Mouse (Mus musculus) forebrain, embryonic 15.5 days (tissue): ENCODE measurements around the gene Gdf15. TPM values are rescaled to one million over a fixed set of nuclear protein-coding genes. Genes with fewer than 3 reads are reported as not detected.
"Not testable (repeated sequence)": the region's sequence is repeated elsewhere in the genome, so short reads cannot be mapped to it uniquely, and the experiment has no call there.

Experiments used
- ATAC-seq: fragments of 200-750 bp; cut with Nextera tagmentation; replicated peaks from 2 replicates; pipeline ENCODE4 v1.8.0; 2017; ENCODE audit warnings: mild to moderate bottlenecking, moderate TSS enrichment, moderate library complexity
- H3K27ac ChIP-seq: fragments of 300-500 bp; sonication (generic); replicated peaks from 2 replicates; pipeline ENCODE4 v1.5.1; 2015; ENCODE audit warnings: mild to moderate bottlenecking, inconsistent platforms
- H3K27me3 ChIP-seq: fragments of 300-500 bp; sonication (generic); 2 replicates; pipeline ENCODE4 v1.6.1; 2015; ENCODE audit warnings: inconsistent platforms
- H3K36me3 ChIP-seq: fragments of 300-500 bp; sonication (generic); 2 replicates; pipeline ENCODE4 v1.6.1; 2015; ENCODE audit warnings: mild to moderate bottlenecking, inconsistent platforms
- H3K4me1 ChIP-seq: fragments of 300-500 bp; sonication (generic); 2 replicates; pipeline ENCODE4 v1.6.1; 2015; ENCODE audit warnings: inconsistent platforms
- H3K4me2 ChIP-seq: fragments of 300-500 bp; sonication (generic); replicated peaks from 2 replicates; pipeline ENCODE4 v1.6.1; 2015; ENCODE audit warnings: mild to moderate bottlenecking, inconsistent platforms
- H3K4me3 ChIP-seq: fragments of 300-500 bp; sonication (generic); 2 replicates; pipeline ENCODE4 v1.5.1; 2015; ENCODE audit warnings: mild to moderate bottlenecking, inconsistent platforms
- H3K9ac ChIP-seq: fragments of 300-500 bp; sonication (generic); replicated peaks from 2 replicates; pipeline ENCODE4 v1.6.1; 2015; ENCODE audit warnings: mild to moderate bottlenecking, inconsistent platforms
- H3K9me3 ChIP-seq: fragments of 300-500 bp; sonication (generic); 2 replicates; pipeline ENCODE4 v1.6.1; 2016; ENCODE audit warnings: inconsistent platforms
- WGBS: fragments of 180-500 bp; shearing (Covaris S2); methylation state at CpG from one replicate; pipeline ENCODE4 v1.1.7; 2015; ENCODE audit warnings: mixed read lengths; 5-methylcytosine and 5-hydroxymethylcytosine counted together
- polyA plus RNA-seq: library from polyadenylated mRNA; unstranded; fragments of >200 nt; fragmentation: Nextera tagmentation; extraction: Ambion mirVana; gene quantifications from 2 replicates; pipeline ENCODE4 v1.2.1, GENCODE M21; 2015

The Gdf15 gene
- polyA plus RNA-seq, 1 experiment from 2014 or later, result not detected

DNA sequence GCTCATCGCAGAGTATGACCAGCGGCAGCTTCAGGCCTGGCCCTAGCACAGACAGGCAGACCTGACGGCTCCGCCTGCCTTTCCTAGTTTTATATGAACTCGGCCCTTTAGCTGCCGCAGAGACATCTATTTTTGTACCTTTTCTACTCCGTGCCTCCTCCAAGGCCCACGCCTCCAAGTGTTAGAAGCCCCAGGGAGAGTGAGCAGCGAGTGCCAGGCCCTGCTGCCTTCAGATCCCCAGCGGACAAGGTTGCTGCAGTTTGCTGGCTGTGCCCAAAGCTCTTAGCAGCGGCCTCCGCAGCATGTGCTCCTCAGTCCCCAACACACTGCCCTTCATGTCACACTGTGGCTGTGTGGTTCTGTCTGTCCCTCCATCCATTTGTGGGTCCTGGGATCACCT is 40.7 kb downstream of the Gdf15 start:
- Histone ChIP-seq H3K27ac (no peak overlapping the region), H3K27me3 (no peaks in the 10 kb centered on the region), H3K4me1 (peaks cover 22% of the 10 kb centered on the region), H3K9ac (no peak overlapping the region), H3K4me3 (no peak overlapping the region), H3K36me3 (peaks cover 36% of the 10 kb centered on the region), H3K4me2 (no peak overlapping the region), H3K9me3 (no peaks in the 10 kb centered on the region)
- ATAC-seq, result no peak
- WGBS, result 86% methylated on average over 12 of the region's 12 CpGs

DNA sequence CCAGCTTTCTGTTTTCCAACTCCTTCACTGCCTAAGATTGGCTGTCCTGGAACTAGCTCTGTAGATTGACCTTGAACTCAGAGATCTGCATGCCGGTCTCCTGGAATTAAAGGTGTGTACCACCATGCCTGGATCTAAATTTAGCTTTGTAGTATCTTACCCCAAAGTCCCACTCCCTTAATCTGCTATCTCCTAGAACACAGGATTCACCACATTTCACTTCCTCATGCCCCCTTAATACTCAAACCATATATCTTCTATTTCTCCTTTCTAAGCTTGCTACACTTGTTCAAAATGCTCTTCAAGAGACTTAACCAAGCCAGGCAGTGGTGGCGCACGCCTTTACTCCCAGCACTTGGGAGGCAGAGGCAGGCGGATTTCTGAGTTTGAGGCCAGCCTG is 44.3 kb downstream of the Gdf15 start:
- ATAC-seq, result not testable (repeated sequence)
- WGBS, result 95% methylated on average over 4 of the region's 4 CpGs

DNA sequence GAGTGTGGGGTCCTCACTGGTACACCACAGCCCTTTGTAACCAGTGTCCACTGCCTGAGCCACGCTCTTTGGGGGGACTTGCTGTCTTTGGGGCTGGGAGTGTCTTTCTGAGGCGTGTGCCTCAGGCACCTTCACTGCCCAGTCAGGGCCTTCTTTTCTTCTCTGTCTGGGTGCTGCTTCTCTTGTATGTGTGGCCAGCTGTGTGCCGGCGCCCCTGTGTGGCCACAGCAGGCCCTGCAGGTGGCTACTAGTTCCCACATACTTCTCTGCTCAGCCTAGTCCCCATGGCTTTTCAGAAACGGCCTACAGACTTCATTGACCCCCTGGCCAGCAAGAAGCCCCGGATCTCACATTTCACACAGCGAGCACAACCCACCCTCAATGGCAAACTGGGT is 47.0 kb downstream of the Gdf15 start:
- H3K9me3 ChIP-seq, result no peaks in the 10 kb centered on the region
- WGBS, result 41% methylated on average over 7 of the region's 7 CpGs
- H3K4me2 ChIP-seq, result no peak overlapping the region
- H3K36me3 ChIP-seq, result peaks cover 64% of the 10 kb centered on the region
- no peaks in the 10 kb centered on the region for H3K27me3 ChIP-seq
- no peak overlapping the region for H3K27ac ChIP-seq
- no peak overlapping the region for H3K9ac ChIP-seq
- H3K4me1 ChIP-seq, result no peaks in the 10 kb centered on the region
- ATAC-seq, result 0 out of 2 replicates have a peak, but pooled peaks have one; percentile 51
- no peak overlapping the region for H3K4me3 ChIP-seq

More for the DNA sequence above, 44.3 kb downstream of the Gdf15 start:
- not testable (repeated sequence) for H3K4me1 ChIP-seq, H3K27ac ChIP-seq, H3K9me3 ChIP-seq, H3K9ac ChIP-seq, H3K4me3 ChIP-seq, H3K27me3 ChIP-seq, H3K4me2 ChIP-seq
- H3K36me3 ChIP-seq, result peaks cover 57% of the 10 kb centered on the region

DNA sequence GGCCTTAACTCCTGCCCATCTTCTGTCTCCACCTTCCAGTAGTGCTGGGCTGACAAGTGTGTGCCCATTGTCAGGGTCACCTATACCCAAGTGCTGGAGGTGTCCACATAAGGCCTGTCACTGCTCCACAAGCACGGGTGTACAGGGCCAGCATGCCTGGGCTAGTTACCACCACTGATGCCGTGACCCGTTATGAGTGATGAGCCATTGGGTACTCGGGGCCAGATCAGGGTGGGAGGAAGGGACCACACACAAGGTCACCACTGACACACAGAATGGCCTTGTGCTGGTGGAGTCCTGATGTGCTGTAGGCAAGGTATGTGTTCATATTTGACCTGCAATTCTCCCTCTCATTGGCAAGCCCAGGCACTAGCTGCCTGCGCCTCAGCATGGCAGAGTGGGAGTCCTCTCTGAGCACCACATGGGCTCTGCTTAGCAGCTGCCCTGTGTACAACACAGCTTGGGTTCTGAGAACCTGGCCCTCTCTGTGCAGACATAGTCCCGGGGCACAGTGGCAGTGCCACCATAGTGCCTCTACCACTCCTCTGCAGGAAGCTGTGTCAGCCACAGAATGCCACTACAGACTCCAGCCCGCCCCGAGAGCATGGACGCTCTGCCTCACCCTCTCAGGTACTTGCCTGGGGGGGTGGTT is 47.5 kb downstream of the Gdf15 start:
- Histone ChIP-seq H3K9me3 (no peaks in the 10 kb centered on the region), H3K9ac (no peak overlapping the region), H3K4me3 (no peak overlapping the region), H3K36me3 (peaks cover 62% of the 10 kb centered on the region), H3K4me1 (no peaks in the 10 kb centered on the region), H3K27ac (no peak overlapping the region), H3K27me3 (no peaks in the 10 kb centered on the region), H3K4me2 (no peak overlapping the region)
- peak; percentile 51; the same call in 1 of the 2 replicates for ATAC-seq
- whole genome bisulfite sequencing, result 91% methylated on average over 9 of the region's 9 CpGs

DNA sequence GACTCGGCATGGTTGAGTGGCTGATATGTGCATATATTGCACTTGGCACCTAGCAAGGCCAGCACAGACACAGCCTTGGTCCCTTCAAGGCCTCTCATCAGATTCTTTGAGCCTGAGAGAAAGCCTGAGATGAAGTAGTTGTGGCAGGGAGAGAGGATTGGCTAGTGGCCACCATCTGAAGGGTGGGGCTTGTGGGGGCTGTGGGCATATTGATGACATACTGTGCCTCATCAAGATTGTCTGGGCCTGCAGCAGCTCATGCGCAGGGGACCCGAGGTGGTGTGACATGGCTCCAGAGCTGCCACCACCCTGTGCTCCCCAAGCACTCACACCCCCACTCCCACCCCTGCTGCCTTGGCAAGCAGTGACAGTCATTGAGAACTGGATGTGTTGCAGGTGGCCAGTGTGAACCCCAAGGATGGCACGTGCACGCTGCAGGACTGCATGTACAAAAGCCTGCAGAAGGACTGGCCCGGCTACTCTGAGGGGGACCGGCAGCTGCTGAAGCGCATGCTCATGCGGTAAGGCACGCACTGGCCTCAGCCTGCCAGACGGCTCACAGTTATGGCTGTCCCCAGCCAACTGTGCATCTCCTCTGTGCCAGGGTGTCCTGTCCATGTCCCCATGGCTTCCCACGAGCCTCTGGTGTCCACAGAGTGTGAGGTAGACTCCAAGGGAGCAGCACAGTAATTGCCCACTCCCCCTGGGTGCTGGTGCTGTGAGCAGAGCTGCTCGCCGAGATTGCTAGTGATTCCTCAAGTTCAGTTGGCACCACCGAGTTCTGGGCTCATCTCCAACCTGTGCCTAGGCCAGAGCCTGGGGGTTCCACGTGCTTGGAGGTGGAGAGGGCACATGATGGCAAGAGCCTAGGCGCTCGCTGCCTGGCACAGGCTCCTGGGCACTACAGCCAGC is 48.5 kb downstream of the Gdf15 start:
- 90% methylated on average over 18 of the region's 18 CpGs for WGBS
- Histone ChIP-seq H3K9me3 (no peaks in the 10 kb centered on the region), H3K4me3 (no peak overlapping the region), H3K9ac (no peak overlapping the region), H3K4me1 (no peaks in the 10 kb centered on the region), H3K27ac (no peak overlapping the region), H3K36me3 (peaks cover 60% of the 10 kb centered on the region), H3K27me3 (no peaks in the 10 kb centered on the region), H3K4me2 (no peak overlapping the region)
- no peak for ATAC-seq

Other genes starting within 250 kb of the Gdf15 start
- gene Crtc1, start 192.9 kb downstream of the Gdf15 start, polyA plus RNA-seq, result 41.0 and 42.2 TPM in 2 replicates
- gene Klhl26, start 155.5 kb downstream of the Gdf15 start, polyA plus RNA-seq, result 19.3 and 21.4 TPM in 2 replicates
- 70.2 and 75.0 TPM in 2 replicates for gene Tmem59l, start 145.1 kb downstream of the Gdf15 start, polyA plus RNA-seq
- gene Crlf1, start 139.3 kb downstream of the Gdf15 start, polyA plus RNA-seq, result 4.3 and 5.3 TPM in 2 replicates
- 164 and 176 TPM in 2 replicates for gene Rex1bd, start 125.7 kb downstream of the Gdf15 start, polyA plus RNA-seq
- 724 and 839 TPM in 2 replicates for gene Uba52, start 121.7 kb downstream of the Gdf15 start, polyA plus RNA-seq
- 433 and 440 TPM in 2 replicates for gene Fkbp8, start 104.7 kb downstream of the Gdf15 start, polyA plus RNA-seq
- 49.8 and 50.2 TPM in 2 replicates for gene Kxd1, start 104.5 kb downstream of the Gdf15 start, polyA plus RNA-seq
- gene Ell, start 93.0 kb downstream of the Gdf15 start, polyA plus RNA-seq, result 17.4 and 19.2 TPM in 2 replicates
- 116 TPM in 2 replicates for gene Isyna1, start 38.1 kb downstream of the Gdf15 start, polyA plus RNA-seq
- gene Ssbp4, start 23.6 kb downstream of the Gdf15 start, polyA plus RNA-seq, result 114 TPM in 2 replicates
- gene Lrrc25, start 16.3 kb downstream of the Gdf15 start, polyA plus RNA-seq, result 0.74 and 1.3 TPM in 2 replicates
- gene Pgpep1, start 27.9 kb upstream of the Gdf15 start, polyA plus RNA-seq, result 63.6 and 70.2 TPM in 2 replicates
- 211 and 228 TPM in 2 replicates for gene Lsm4, start 40.8 kb upstream of the Gdf15 start, polyA plus RNA-seq
- 89.0 and 96.0 TPM in 2 replicates for gene Jund, start 66.5 kb upstream of the Gdf15 start, polyA plus RNA-seq
- gene Iqcn, start 71.0 kb upstream of the Gdf15 start, polyA plus RNA-seq, result 0.13 and 0.14 TPM in 2 replicates
- not detected in 2 replicates for gene Gm3336, start 86.1 kb upstream of the Gdf15 start, polyA plus RNA-seq
- gene Pde4c, start 91.3 kb upstream of the Gdf15 start, polyA plus RNA-seq, result 0.13 and 0.22 TPM in 2 replicates
- 319 and 328 TPM in 2 replicates for gene Rab3a, start 122.2 kb upstream of the Gdf15 start, polyA plus RNA-seq
- gene Mpv17l2, start 128.5 kb upstream of the Gdf15 start, polyA plus RNA-seq, result 51.5 and 57.7 TPM in 2 replicates
- gene Pik3r2, start 144.3 kb upstream of the Gdf15 start, polyA plus RNA-seq, result 126 and 127 TPM in 2 replicates
- 24.6 and 25.0 TPM in 2 replicates for gene Mast3, start 172.6 kb upstream of the Gdf15 start, polyA plus RNA-seq
- 0.08 and 0.18 TPM in 2 replicates for gene Il12rb1, start 176.0 kb upstream of the Gdf15 start, polyA plus RNA-seq
- gene Arrdc2, start 207.3 kb upstream of the Gdf15 start, polyA plus RNA-seq, result 9.0 and 9.6 TPM in 2 replicates
- 12.4 and 14.3 TPM in 2 replicates for gene Kcnn1, start 230.8 kb upstream of the Gdf15 start, polyA plus RNA-seq
- gene Ccdc124, start 241.5 kb upstream of the Gdf15 start, polyA plus RNA-seq, result 160 and 166 TPM in 2 replicates